Mouse (Mus musculus): ENCODE data around the gene Olfr1047. TPM values are rescaled to one million over a fixed set of nuclear protein-coding genes. Genes with fewer than 3 reads are reported as not detected.

The Olfr1047 gene
- not detected in 2 replicates for polyA plus RNA-seq (2015; fragmentation: Nextera tagmentation; extraction: Ambion mirVana)

DNA sequence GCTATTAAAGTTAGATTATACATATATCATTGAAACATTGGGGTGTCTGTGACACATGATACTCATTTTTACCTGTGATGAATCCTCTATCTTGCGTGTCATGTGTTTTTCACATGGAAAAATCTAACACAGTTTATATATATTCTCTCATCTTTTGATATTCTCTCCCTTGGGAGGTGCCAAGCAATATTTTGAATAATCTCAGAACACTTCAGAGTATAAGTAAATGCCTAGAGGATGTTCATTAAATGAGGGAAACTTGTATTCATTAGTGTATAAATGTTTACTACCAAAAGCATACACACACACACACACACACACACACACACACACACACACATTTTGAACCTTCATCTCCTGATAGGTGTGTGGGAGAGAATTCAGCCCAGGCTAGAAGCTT is at the start of gene Olfr1047:
TSS of gene Olfr1047 (minus strand) at position 101 of the 400 bp plus-strand sequence.

DNA sequence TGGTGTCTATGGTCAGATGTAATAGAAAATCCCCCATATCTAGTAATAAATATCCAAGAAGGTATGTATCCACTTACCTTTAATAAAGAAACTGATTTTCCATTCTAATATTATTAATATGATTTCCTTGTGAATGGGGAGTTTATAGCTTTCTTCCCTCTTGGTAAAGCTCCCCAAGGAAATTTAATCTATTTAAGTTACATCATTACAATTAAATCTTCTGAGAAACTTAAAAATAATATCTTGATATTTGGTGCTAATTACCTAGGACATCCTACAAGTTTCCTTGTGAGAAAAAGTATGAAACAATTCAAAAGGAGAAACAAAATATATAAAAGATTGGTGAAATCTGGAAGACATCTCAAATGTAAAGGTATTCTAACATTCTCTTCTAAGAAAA is 47.8 kb upstream of the Olfr1047 start, which contains the start of gene Olfr1051:
TSS of gene Olfr1051 (minus strand) at position 101 of the 400 bp plus-strand sequence.

GRCm38 (mm10) chr2:86258228-86258627 is 27.0 kb upstream of the Olfr1047 start, which contains the start of gene Olfr1049:
Olfr1049 (minus strand) TSS chr2:86258328.

DNA sequence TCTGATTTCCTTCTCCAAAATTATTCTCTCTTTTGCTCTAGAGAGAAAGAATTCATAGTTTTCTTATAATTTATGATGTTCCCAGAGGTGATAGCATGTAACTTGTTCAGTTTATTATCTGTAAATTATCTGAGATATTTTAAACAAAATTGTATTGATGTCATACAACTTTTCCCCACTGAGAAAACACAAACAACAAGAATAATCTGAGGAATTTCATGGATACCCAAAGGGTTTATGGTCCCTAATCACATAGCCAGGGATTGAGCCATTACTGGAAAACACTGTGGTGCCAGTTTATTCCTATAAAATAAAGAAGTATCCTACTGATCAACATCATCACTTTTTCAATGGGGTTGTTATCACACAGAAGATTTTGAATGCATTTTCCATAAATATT is 9.0 kb upstream of the Olfr1047 start, which contains the start of gene Olfr1048:
TSS of gene Olfr1048 (minus strand) at position 101 of the 400 bp plus-strand sequence.

GRCm38 (mm10) chr2:86219214-86219613 is 12.0 kb downstream of the Olfr1047 start, which contains the start of gene Olfr1046:
Olfr1046 (minus strand) TSS chr2:86219314.

GRCm38 (mm10) chr2:86202909-86203308 is 28.3 kb downstream of the Olfr1047 start, which contains the start of gene Olfr1045:
Olfr1045 (minus strand) TSS chr2:86203009.

GRCm38 (mm10) chr2:86185583-86185982 is 45.6 kb downstream of the Olfr1047 start, which contains the start of gene Olfr52:
Olfr52 (minus strand) TSS chr2:86185683.

DNA sequence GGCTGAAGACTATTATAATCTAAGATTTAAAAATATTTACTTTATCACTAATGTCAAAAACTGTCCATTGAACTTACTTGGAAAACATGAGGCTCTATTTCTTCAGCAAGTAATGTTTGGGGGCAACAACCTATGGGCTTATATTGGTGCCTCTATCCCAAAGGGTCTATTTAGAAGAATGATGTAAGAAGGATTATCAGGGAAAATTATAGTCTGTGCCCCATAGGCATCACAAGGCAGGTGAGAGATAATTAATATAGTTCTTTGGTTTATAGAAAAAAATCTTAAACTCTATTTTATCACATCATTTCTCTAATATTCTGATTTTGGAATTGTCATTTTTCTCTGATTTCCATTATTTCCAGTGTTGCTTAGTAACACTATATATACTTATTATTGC is 53.5 kb downstream of the Olfr1047 start, which contains the start of gene Olfr1044:
TSS of gene Olfr1044 (minus strand) at position 101 of the 400 bp plus-strand sequence.

Other genes starting within 250 kb of the Olfr1047 start
- gene Olfr1031, start 241.1 kb downstream of the Olfr1047 start, polyA plus RNA-seq (2015; fragmentation: Nextera tagmentation; extraction: Ambion mirVana): not detected in 2 replicates
- not detected in 2 replicates for gene Olfr1032, start 225.9 kb downstream of the Olfr1047 start, polyA plus RNA-seq (2015; fragmentation: Nextera tagmentation; extraction: Ambion mirVana)
- 5.2 and 5.3 TPM in 2 replicates for gene Olfr1033, start 210.8 kb downstream of the Olfr1047 start, polyA plus RNA-seq (2015; fragmentation: Nextera tagmentation; extraction: Ambion mirVana)
- gene Olfr1034, start 185.5 kb downstream of the Olfr1047 start, polyA plus RNA-seq (2015; fragmentation: Nextera tagmentation; extraction: Ambion mirVana): 0.05 and 0.07 TPM in 2 replicates
- not detected in 2 replicates for gene Olfr1036, start 157.4 kb downstream of the Olfr1047 start, polyA plus RNA-seq (2015; fragmentation: Nextera tagmentation; extraction: Ambion mirVana)
- not detected in 2 replicates for gene Olfr1037, start 144.0 kb downstream of the Olfr1047 start, polyA plus RNA-seq (2015; fragmentation: Nextera tagmentation; extraction: Ambion mirVana)
- not detected in 2 replicates for gene Olfr1039, start 95.5 kb downstream of the Olfr1047 start, polyA plus RNA-seq (2015; fragmentation: Nextera tagmentation; extraction: Ambion mirVana)
- gene Olfr1040, start 84.7 kb downstream of the Olfr1047 start, polyA plus RNA-seq (2015; fragmentation: Nextera tagmentation; extraction: Ambion mirVana): not detected in 2 replicates
- gene Olfr1042, start 69.6 kb downstream of the Olfr1047 start, polyA plus RNA-seq (2015; fragmentation: Nextera tagmentation; extraction: Ambion mirVana): not detected in 2 replicates
- not detected in 2 replicates for gene Olfr1043, start 63.9 kb downstream of the Olfr1047 start, polyA plus RNA-seq (2015; fragmentation: Nextera tagmentation; extraction: Ambion mirVana)
- gene Olfr1044, start 53.6 kb downstream of the Olfr1047 start, polyA plus RNA-seq (2015; fragmentation: Nextera tagmentation; extraction: Ambion mirVana): 0.27 TPM in 1 of 2 replicates, not detected in the other
- not detected in 2 replicates for gene Olfr52, start 45.7 kb downstream of the Olfr1047 start, polyA plus RNA-seq (2015; fragmentation: Nextera tagmentation; extraction: Ambion mirVana)
- gene Olfr1045, start 28.4 kb downstream of the Olfr1047 start, polyA plus RNA-seq (2015; fragmentation: Nextera tagmentation; extraction: Ambion mirVana): not detected in 2 replicates
- not detected in 2 replicates for gene Olfr1046, start 12.1 kb downstream of the Olfr1047 start, polyA plus RNA-seq (2015; fragmentation: Nextera tagmentation; extraction: Ambion mirVana)
- gene Olfr1048, start 8.9 kb upstream of the Olfr1047 start, polyA plus RNA-seq (2015; fragmentation: Nextera tagmentation; extraction: Ambion mirVana): not detected in 2 replicates
- not detected in 2 replicates for gene Olfr1049, start 26.9 kb upstream of the Olfr1047 start, polyA plus RNA-seq (2015; fragmentation: Nextera tagmentation; extraction: Ambion mirVana)
- not detected in 2 replicates for gene Olfr1051, start 47.7 kb upstream of the Olfr1047 start, polyA plus RNA-seq (2015; fragmentation: Nextera tagmentation; extraction: Ambion mirVana)
- gene Olfr1052, start 61.1 kb upstream of the Olfr1047 start, polyA plus RNA-seq (2015; fragmentation: Nextera tagmentation; extraction: Ambion mirVana): not detected in 2 replicates
- not detected in 2 replicates for gene Olfr1053, start 83.9 kb upstream of the Olfr1047 start, polyA plus RNA-seq (2015; fragmentation: Nextera tagmentation; extraction: Ambion mirVana)
- gene Olfr1054, start 104.0 kb upstream of the Olfr1047 start, polyA plus RNA-seq (2015; fragmentation: Nextera tagmentation; extraction: Ambion mirVana): not detected in 2 replicates
- gene Olfr1055, start 118.9 kb upstream of the Olfr1047 start, polyA plus RNA-seq (2015; fragmentation: Nextera tagmentation; extraction: Ambion mirVana): not detected in 2 replicates
- not detected in 2 replicates for gene Olfr1056, start 131.1 kb upstream of the Olfr1047 start, polyA plus RNA-seq (2015; fragmentation: Nextera tagmentation; extraction: Ambion mirVana)
- gene Olfr1057, start 147.0 kb upstream of the Olfr1047 start, polyA plus RNA-seq (2015; fragmentation: Nextera tagmentation; extraction: Ambion mirVana): not detected in 2 replicates
- not detected in 2 replicates for gene Olfr1058, start 157.2 kb upstream of the Olfr1047 start, polyA plus RNA-seq (2015; fragmentation: Nextera tagmentation; extraction: Ambion mirVana)
- not detected in 2 replicates for gene Olfr1061, start 182.6 kb upstream of the Olfr1047 start, polyA plus RNA-seq (2015; fragmentation: Nextera tagmentation; extraction: Ambion mirVana)
- not detected in 2 replicates for gene Olfr1062, start 195.3 kb upstream of the Olfr1047 start, polyA plus RNA-seq (2015; fragmentation: Nextera tagmentation; extraction: Ambion mirVana)
- gene Olfr1065, start 219.2 kb upstream of the Olfr1047 start, polyA plus RNA-seq (2015; fragmentation: Nextera tagmentation; extraction: Ambion mirVana): not detected in 2 replicates
- not detected in 2 replicates for gene Olfr1066, start 224.9 kb upstream of the Olfr1047 start, polyA plus RNA-seq (2015; fragmentation: Nextera tagmentation; extraction: Ambion mirVana)